Mouse (Mus musculus) adrenal gland, adult 2 months (tissue): Measurements from ENCODE around the gene Olfr615. TPM values are rescaled to one million over a fixed set of nuclear protein-coding genes. Genes with fewer than 3 reads are reported as not detected.
"Not testable (repeated sequence)": the region's sequence is repeated elsewhere in the genome, so short reads cannot be mapped to it uniquely, and the experiment has no call there.

ENCODE experiments used
- DNase-seq: peaks from one replicate; pipeline ENCODE4 v3.0.0; 2021
- long read RNA-seq: library from polyadenylated mRNA; stranded (forward); transcript quantifications from one replicate; pipeline ENCODE4 v2.0.0, GENCODE M21; 2021
- microRNA-seq, 2 experiments: library from miRNA; unstranded; fragments of <30 nt; microRNA quantifications; one replicate each; pipeline ENCODE4 v1.2.0; 2021
- polyA plus RNA-seq: library from polyadenylated mRNA; depleted of rRNA; stranded (reverse); fragments of >200 nt; gene quantifications from 2 replicates; pipeline ENCODE4 v1.2.3, GENCODE M21; 2012; rRNA removed
- total RNA-seq, 2 experiments: library from RNA; stranded (reverse); gene quantifications; 2 replicates each; pipeline ENCODE4 v1.2.3; 2021

Olfr615 gene
- not detected for total RNA-seq
- polyA plus RNA-seq = not detected in 2 replicates
- long read RNA-seq = 0 reads

DNA sequence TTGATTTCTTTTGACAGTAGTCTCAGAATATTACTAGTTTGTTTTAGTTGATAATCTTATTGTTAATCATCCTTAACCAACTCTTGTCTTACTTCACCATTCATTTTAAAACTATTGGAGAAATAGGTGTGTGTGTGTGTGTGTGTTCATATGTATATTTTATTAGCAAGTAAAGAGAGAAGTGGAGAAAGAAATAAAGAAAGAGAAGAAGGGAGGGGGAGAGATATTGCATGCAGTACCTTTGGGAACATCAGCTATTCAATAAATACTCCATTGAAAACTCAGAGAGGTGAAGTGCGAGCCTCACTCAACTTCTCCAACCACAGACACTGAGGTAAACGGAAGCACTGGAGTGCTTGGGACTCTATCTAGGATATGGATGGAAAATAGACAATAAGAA lies at the start of gene Olfr615:
Olfr615 (plus strand) TSS at position 301 of the 400 bp plus-strand sequence.
- no peak for DNase-seq

DNA sequence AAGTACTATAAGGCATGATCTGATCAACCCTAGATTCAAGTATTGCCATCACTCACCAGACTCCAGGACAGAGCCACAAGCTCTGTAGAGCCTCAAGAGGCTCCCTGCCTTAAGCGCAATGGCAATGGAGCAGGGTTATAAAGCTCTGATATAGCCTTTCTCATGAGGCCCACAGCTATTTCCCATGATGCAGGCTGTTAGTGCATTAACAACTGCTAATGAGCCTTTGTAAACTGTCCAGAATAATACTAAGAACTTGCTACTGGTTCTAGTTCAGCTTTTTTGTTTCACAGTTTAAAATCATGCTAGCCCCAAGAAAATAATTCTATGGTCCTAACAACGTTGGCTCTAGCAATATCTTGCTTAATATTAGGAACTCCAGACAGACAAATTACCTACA lies 43.9 kb upstream of the Olfr615 start, which contains the start of gene Olfr610:
Olfr610 (minus strand) TSS at position 101 of the 400 bp plus-strand sequence.
- DNase-seq = no peak

DNA sequence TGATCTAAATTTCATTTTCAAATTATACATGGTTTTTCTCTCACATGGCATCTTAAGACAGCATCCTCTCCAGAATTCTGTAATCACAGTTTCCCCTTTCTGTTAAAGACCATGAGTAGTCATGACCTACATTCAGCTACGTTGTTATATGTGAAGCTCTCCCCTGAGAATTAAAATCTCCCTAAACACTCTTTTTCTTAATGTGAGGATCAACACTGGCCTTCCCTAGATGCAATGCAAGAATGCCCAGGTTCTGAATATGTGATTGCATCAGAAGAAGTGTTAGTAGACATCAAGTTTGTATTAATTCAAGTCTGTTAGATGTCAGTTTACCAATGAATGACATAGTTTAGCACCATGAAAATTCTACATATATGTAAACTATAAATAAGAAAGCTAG lies 35.1 kb upstream of the Olfr615 start, which contains the start of gene Olfr611:
Olfr611 (minus strand) TSS at position 101 of the 400 bp plus-strand sequence.
- not testable (repeated sequence) for DNase-seq

DNA sequence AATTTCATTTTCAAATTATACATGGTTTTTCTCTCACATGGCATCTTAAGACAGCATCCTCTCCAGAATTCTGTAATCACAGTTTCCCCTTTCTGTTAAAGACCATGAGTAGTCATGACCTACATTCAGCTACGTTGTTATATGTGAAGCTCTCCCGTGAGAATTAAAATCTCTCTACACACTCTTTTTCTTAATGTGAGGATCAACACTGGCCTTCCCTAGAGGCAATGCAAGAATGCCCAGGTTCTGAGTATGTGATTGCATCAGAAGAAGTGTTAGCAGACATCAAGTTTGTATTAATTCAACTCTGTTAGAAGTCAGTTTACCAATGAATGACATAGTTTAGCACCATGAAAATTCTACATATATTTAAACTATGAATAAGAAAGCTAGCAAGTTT lies 13.3 kb upstream of the Olfr615 start, which contains the start of gene Olfr612:
Olfr612 (minus strand) TSS at position 101 of the 400 bp plus-strand sequence.
- not testable (repeated sequence) for DNase-seq

DNA sequence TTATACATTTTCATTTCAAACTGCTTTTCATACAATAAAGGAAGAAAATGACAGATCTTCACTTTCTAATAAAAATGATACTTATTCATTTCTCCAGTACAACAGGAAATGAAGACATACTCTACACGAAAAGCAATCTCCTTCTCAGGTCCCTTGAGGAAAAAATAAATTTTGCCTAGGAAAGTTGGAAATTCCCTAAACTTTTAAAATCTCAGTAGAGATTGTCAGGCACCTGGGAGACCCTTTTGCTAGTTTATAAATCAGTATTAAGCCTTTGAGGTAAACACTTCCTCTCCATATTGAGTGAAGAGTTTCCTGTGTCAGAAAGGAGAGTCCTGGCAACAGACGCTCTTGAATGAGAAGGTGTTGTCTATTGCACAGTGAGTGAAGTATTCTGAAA lies 8.1 kb upstream of the Olfr615 start, which contains the start of gene Olfr613:
Olfr613 (plus strand) TSS at position 301 of the 400 bp plus-strand sequence.
- DNase-seq = no peak

GRCm38 (mm10) chr7:103569043-103569442 lies 13.2 kb downstream of the Olfr615 start, which contains the start of gene Olfr616:
Gene Olfr616 (minus strand): TSS chr7:103569143.
- no peak for DNase-seq

DNA sequence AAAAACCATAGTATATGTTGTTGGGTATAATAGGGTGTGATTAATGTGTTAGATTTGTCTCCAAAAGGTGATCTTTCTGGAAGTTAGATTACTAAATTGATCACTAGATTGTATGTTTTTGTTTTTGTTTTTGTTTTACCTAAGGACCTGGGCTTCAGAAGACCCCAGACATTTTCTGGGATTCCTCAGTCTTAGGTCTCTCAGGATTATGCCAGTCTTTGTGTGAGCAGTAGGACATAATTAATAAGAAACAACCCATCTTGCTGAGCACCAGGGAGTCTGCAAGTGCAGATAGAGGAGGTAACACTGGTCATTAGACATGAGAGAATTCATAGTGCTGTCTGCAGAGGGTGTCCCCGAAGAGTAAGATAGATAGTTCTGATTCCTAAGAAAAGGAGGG lies 16.9 kb downstream of the Olfr615 start, which contains the start of gene Olfr617:
Olfr617 (plus strand) TSS at position 301 of the 400 bp plus-strand sequence.
- no peak for DNase-seq

- no peak for DNase-seq
Measured at GRCm38 (mm10) chr7:103589803-103590202, 33.9 kb downstream of the Olfr615 start, which contains the start of gene Olfr618. Gene Olfr618 (plus strand): TSS chr7:103590103.

DNA sequence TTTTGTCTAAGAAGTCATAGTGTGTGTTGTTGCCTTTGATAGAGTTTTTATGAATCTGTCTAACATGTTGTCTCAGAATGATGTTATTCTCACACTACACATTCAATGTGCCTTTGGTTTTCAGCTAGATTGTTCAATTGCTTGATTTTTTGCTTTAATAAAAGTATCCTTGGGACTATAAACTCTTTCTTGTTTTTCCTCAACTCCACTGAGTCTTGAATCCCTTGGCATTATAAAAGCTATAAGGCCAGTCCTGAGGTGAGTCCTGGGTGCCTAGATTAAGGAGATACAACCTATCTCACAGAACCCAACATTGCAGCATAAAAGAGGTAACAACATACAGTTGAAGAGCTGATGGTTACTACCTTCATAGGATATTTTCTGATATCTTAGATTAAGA lies 44.4 kb downstream of the Olfr615 start, which contains the start of gene Olfr619:
Olfr619 (plus strand) TSS at position 301 of the 400 bp plus-strand sequence.
- DNase-seq = no peak

DNA sequence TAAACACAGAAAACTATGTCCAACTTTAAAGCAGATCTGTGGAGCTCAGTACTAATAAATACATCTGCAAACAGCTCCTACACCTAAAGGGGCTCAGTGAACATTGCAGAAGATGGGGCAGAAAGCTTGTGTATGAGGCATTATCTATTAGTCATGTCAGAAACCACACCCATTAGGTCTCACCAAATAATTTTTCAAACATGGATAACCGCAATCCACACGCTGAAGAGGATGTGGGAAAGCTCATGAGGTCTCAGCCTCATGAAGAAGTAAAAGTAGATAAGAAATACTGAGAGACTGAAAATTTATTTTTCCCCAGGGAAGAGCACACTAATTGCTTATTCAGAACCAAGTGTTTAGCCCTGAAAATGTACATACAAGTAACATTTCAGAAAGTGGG lies 51.5 kb downstream of the Olfr615 start:
- DNase-seq = no peak

DNA sequence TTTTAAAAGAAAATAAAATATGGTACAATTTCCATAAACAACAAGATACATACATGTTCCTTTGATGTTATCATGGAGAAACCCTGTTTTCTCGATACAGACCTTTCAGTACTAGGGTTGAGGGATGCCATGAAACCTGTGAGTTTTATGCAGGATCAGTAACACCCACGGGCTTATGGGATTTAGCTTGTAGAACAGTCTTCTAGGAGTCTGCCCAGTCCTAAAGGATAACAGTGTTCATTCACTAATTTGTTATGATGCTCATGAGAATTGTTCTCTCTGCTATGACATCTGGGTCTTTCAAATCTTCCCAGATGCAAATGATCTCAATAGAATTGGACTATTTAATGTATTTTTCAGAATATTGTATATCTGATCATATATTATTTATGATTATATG lies 56.6 kb downstream of the Olfr615 start, which contains the start of gene Olfr620:
Olfr620 (minus strand) TSS at position 101 of the 400 bp plus-strand sequence.
- DNase-seq = no peak

Small RNA genes within 50 kb of the gene (microRNA-seq; reads per million reads assigned to microRNA genes)
- 0 reads per million in 2 experiments for gene Gm26506

Other genes with a start within 250 kb of the Olfr615 start
Only the 30 nearest of the 32 such genes appear.
- gene Olfr598, start 232.5 kb upstream of the Olfr615 start, total RNA-seq = not detected
- not detected in 2 replicates for gene Olfr598, start 232.5 kb upstream of the Olfr615 start, polyA plus RNA-seq
- gene Olfr599, start 220.2 kb upstream of the Olfr615 start, total RNA-seq = not detected
- not detected in 2 replicates for gene Olfr599, start 220.2 kb upstream of the Olfr615 start, polyA plus RNA-seq
- gene Olfr600, start 206.4 kb upstream of the Olfr615 start, total RNA-seq = not detected
- not detected in 2 replicates for gene Olfr600, start 206.4 kb upstream of the Olfr615 start, polyA plus RNA-seq
- gene Olfr601, start 193.4 kb upstream of the Olfr615 start, total RNA-seq = not detected
- not detected in 2 replicates for gene Olfr601, start 193.4 kb upstream of the Olfr615 start, polyA plus RNA-seq
- not detected for gene Olfr603, start 169.9 kb upstream of the Olfr615 start, total RNA-seq
- not detected in 2 replicates for gene Olfr603, start 169.9 kb upstream of the Olfr615 start, polyA plus RNA-seq
- gene Usp17lc, start 141.0 kb upstream of the Olfr615 start, total RNA-seq = not detected
- not detected in 2 replicates for gene Usp17lc, start 141.0 kb upstream of the Olfr615 start, polyA plus RNA-seq
- gene Olfr605, start 110.6 kb upstream of the Olfr615 start, total RNA-seq = not detected
- not detected in 2 replicates for gene Olfr605, start 110.6 kb upstream of the Olfr615 start, polyA plus RNA-seq
- gene Olfr606, start 107.0 kb upstream of the Olfr615 start, total RNA-seq = not detected
- not detected in 2 replicates for gene Olfr606, start 107.0 kb upstream of the Olfr615 start, polyA plus RNA-seq
- gene Olfr607, start 91.9 kb upstream of the Olfr615 start, total RNA-seq = not detected
- gene Olfr607, start 91.9 kb upstream of the Olfr615 start, polyA plus RNA-seq = not detected in 2 replicates
- not detected for gene Olfr608, start 86.2 kb upstream of the Olfr615 start, total RNA-seq
- not detected in 2 replicates for gene Olfr608, start 86.2 kb upstream of the Olfr615 start, polyA plus RNA-seq
- gene Olfr609, start 58.0 kb upstream of the Olfr615 start, total RNA-seq = not detected
- not detected in 2 replicates for gene Olfr609, start 58.0 kb upstream of the Olfr615 start, polyA plus RNA-seq
- gene Olfr610, start 44.0 kb upstream of the Olfr615 start, total RNA-seq = not detected
- not detected in 2 replicates for gene Olfr610, start 44.0 kb upstream of the Olfr615 start, polyA plus RNA-seq
- not detected for gene Olfr611, start 35.2 kb upstream of the Olfr615 start, total RNA-seq
- not detected in 2 replicates for gene Olfr611, start 35.2 kb upstream of the Olfr615 start, polyA plus RNA-seq
- gene Olfr612, start 13.4 kb upstream of the Olfr615 start, total RNA-seq = not detected
- not detected in 2 replicates for gene Olfr612, start 13.4 kb upstream of the Olfr615 start, polyA plus RNA-seq
- gene Olfr613, start 8.0 kb upstream of the Olfr615 start, total RNA-seq = not detected
- gene Olfr613, start 8.0 kb upstream of the Olfr615 start, polyA plus RNA-seq = not detected in 2 replicates
- not detected for gene Olfr616, start 13.1 kb downstream of the Olfr615 start, total RNA-seq
- not detected in 2 replicates for gene Olfr616, start 13.1 kb downstream of the Olfr615 start, polyA plus RNA-seq
- gene Olfr617, start 17.0 kb downstream of the Olfr615 start, total RNA-seq = not detected
- not detected in 2 replicates for gene Olfr617, start 17.0 kb downstream of the Olfr615 start, polyA plus RNA-seq
- not detected for gene Olfr618, start 34.0 kb downstream of the Olfr615 start, total RNA-seq
- gene Olfr618, start 34.0 kb downstream of the Olfr615 start, polyA plus RNA-seq = not detected in 2 replicates
- not detected for gene Olfr619, start 44.5 kb downstream of the Olfr615 start, total RNA-seq
- gene Olfr619, start 44.5 kb downstream of the Olfr615 start, polyA plus RNA-seq = not detected in 2 replicates
- not detected for gene Olfr620, start 56.5 kb downstream of the Olfr615 start, total RNA-seq
- not detected in 2 replicates for gene Olfr620, start 56.5 kb downstream of the Olfr615 start, polyA plus RNA-seq
- gene Olfr622, start 86.6 kb downstream of the Olfr615 start, total RNA-seq = not detected
- gene Olfr622, start 86.6 kb downstream of the Olfr615 start, polyA plus RNA-seq = not detected in 2 replicates
- gene Olfr623, start 107.6 kb downstream of the Olfr615 start, total RNA-seq = not detected
- gene Olfr623, start 107.6 kb downstream of the Olfr615 start, polyA plus RNA-seq = not detected in 2 replicates
- not detected for gene Olfr624, start 115.1 kb downstream of the Olfr615 start, total RNA-seq
- not detected in 2 replicates for gene Olfr624, start 115.1 kb downstream of the Olfr615 start, polyA plus RNA-seq
- not detected for gene Olfr625-ps1, start 126.6 kb downstream of the Olfr615 start, total RNA-seq
- gene Olfr625-ps1, start 126.6 kb downstream of the Olfr615 start, polyA plus RNA-seq = not detected in 2 replicates
- not detected for gene Olfr243, start 158.6 kb downstream of the Olfr615 start, total RNA-seq
- not detected in 2 replicates for gene Olfr243, start 158.6 kb downstream of the Olfr615 start, polyA plus RNA-seq
- not detected for gene Olfr628, start 174.3 kb downstream of the Olfr615 start, total RNA-seq
- not detected in 2 replicates for gene Olfr628, start 174.3 kb downstream of the Olfr615 start, polyA plus RNA-seq
- gene Olfr629, start 188.9 kb downstream of the Olfr615 start, total RNA-seq = not detected
- not detected in 2 replicates for gene Olfr629, start 188.9 kb downstream of the Olfr615 start, polyA plus RNA-seq
- not detected for gene Olfr630, start 201.3 kb downstream of the Olfr615 start, total RNA-seq
- not detected in 2 replicates for gene Olfr630, start 201.3 kb downstream of the Olfr615 start, polyA plus RNA-seq
- not detected for gene Olfr69, start 215.5 kb downstream of the Olfr615 start, total RNA-seq
- gene Olfr69, start 215.5 kb downstream of the Olfr615 start, polyA plus RNA-seq = not detected in 2 replicates
- gene Olfr68, start 223.6 kb downstream of the Olfr615 start, total RNA-seq = not detected
- not detected in 2 replicates for gene Olfr68, start 223.6 kb downstream of the Olfr615 start, polyA plus RNA-seq